Mouse (Mus musculus): ENCODE results near the gene Fgfr2. TPM values are rescaled to one million over a fixed set of nuclear protein-coding genes. Genes with fewer than 3 reads are reported as not detected.

The Fgfr2 gene
- polyA plus RNA-seq, 1 experiment, result 14.7 TPM

DNA sequence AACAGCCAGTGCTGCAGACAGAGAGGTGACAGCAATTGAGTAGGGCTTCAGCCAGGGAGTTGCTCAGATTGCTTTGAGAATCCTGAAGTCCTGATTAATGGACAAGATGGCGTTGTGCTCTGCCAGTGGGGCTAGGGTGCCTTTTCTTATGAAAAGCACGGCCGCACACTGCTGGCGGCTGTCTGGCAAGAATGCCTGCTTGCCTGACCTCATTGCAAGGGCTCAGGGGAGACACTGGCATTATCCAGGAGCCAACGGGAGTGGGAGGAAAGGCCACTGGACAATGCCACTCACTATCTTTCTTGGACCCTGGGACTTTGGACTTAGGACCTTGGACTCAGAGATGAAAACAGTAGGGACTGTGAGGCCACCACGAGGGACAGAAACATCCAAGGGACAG lies 389.6 kb downstream of the Fgfr2 start:
- WGBS, result 70% methylated on average over 6 of the region's 6 CpGs
- no peak for TF ChIP-seq POLR2A (IDR thresholded peaks at IDR 0.05; ENCODE audit: low read depth, low read length)
- TF ChIP-seq CTCF (IDR thresholded peaks at IDR 0.05; ENCODE audit: extremely low read depth, insufficient read length, insufficient replicate concordance, low read depth, low read length), result no peak
- H3K4me3 ChIP-seq (ENCODE audit: low read depth, low read length), result no peak overlapping the region
- H3K27ac ChIP-seq (ENCODE audit: insufficient read depth, low read depth, low read length), result peak overlapping the region; percentile 64
- H3K4me1 ChIP-seq (ENCODE audit: control insufficient read depth, insufficient read depth, insufficient read length, low read length), result peaks cover 47% of the 10 kb centered on the region
- H3K27me3 ChIP-seq (ENCODE audit: control insufficient read depth, insufficient read depth, low read length), result no peaks in the 10 kb centered on the region
- peaks cover 8% of the 10 kb centered on the region; the same call in 1 of the 2 replicates for H3K36me3 ChIP-seq (ENCODE audit: control insufficient read depth, insufficient read depth, low read length)

DNA sequence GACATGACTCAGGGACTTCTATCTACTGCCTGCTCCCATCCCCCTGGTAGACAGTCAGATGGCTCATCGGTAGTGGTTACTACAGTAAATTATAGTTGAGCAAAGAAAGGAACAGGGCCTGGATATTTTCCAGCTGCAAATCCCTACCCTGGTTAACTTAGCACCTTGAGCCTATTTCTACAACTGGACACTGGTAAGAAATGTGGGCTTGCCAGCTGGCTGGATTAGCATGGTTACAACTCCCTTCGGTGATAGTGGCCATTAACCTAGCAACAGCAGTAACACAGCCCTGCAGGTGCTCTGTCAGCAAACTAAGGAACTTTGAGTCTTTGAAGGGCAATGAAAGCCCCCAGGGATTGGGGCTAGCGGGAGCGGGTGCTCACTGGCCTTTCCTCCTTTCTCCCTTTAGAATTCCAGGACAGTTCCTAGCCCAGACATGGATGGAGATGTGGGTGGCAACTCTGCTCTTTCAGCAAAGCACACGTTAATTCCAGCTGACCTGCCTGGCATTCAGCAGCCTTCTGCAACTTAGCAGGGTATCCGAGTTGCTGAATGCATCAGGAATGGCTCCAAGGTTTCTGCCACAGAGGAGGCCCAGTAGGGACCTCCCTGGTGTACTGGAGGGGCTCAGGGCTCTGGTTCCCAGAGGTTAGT lies 390.9 kb downstream of the Fgfr2 start:
- WGBS, result 89% methylated on average over 6 of the region's 6 CpGs
- no peak for TF ChIP-seq CTCF (IDR thresholded peaks at IDR 0.05; ENCODE audit: extremely low read depth, insufficient read length, insufficient replicate concordance, low read depth, low read length)
- H3K4me3 ChIP-seq (ENCODE audit: low read depth, low read length), result no peak overlapping the region
- no peaks in the 10 kb centered on the region for H3K27me3 ChIP-seq (ENCODE audit: control insufficient read depth, insufficient read depth, low read length)
- H3K27ac ChIP-seq (ENCODE audit: insufficient read depth, low read depth, low read length), result no peak overlapping the region
- peaks cover 47% of the 10 kb centered on the region for H3K4me1 ChIP-seq (ENCODE audit: control insufficient read depth, insufficient read depth, insufficient read length, low read length)
- H3K36me3 ChIP-seq (ENCODE audit: control insufficient read depth, insufficient read depth, low read length), result 0 out of 2 replicates have a peak, but pooled peaks cover 5% of the 10 kb centered on the region

DNA sequence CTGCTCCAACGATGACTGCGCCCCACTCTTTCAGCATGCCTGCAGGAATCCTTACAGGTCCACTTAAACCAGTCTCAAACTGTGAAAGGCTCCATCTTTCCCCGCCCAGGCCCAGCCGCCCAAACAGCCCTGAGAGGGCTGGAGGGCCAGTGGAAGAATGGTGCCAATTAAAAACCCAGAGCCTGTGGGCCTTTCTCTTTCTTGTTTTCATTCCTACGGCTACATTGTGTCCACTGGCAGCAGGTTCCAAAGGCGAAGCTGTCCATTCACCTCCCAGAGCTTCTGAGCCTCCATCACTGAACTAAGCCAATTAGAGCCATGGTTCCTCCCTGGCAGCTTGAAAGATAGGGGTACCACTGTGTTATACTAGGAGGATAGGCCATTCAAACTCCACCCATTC lies 391.6 kb downstream of the Fgfr2 start:
- Histone ChIP-seq H3K27ac (ENCODE audit: insufficient read depth, low read depth, low read length) (no peak overlapping the region), H3K4me1 (ENCODE audit: control insufficient read depth, insufficient read depth, insufficient read length, low read length) (peaks cover 44% of the 10 kb centered on the region), H3K4me3 (ENCODE audit: low read depth, low read length) (no peak overlapping the region), H3K27me3 (ENCODE audit: control insufficient read depth, insufficient read depth, low read length) (no peaks in the 10 kb centered on the region), H3K36me3 (ENCODE audit: control insufficient read depth, insufficient read depth, low read length) (0 out of 2 replicates have a peak, but pooled peaks cover 7% of the 10 kb centered on the region)
- TF ChIP-seq POLR2A (IDR thresholded peaks at IDR 0.05; ENCODE audit: low read depth, low read length) (no peak), CTCF (IDR thresholded peaks at IDR 0.05; ENCODE audit: extremely low read depth, insufficient read length, insufficient replicate concordance, low read depth, low read length) (no peak)
- WGBS, result 89% methylated on average over 6 of the region's 6 CpGs

DNA sequence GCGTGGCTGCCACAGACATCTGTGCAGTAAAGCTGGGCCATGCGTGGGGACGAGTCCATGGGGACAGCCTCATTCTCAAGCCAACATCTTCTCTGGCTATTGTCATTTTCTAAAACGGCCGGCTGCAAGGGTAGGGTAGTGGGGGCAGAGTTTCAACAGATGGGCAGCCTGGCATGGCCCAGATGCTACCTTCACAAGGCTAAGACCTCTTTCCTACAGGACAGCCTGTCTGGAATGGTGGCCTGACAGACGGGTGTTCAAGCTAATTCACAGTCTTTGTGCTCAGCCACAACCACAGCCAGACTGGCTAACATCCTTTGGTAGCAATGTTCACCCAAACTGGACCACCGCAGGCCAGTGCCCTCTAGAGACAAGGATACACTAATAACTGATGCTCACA lies 392.6 kb downstream of the Fgfr2 start:
- H3K4me1 ChIP-seq (ENCODE audit: control insufficient read depth, insufficient read depth, insufficient read length, low read length), result peaks cover 35% of the 10 kb centered on the region
- H3K4me3 ChIP-seq (ENCODE audit: low read depth, low read length), result no peak overlapping the region
- no peak overlapping the region for H3K27ac ChIP-seq (ENCODE audit: insufficient read depth, low read depth, low read length)
- WGBS, result 82% methylated on average over 7 of the region's 7 CpGs
- TF ChIP-seq POLR2A (IDR thresholded peaks at IDR 0.05; ENCODE audit: low read depth, low read length) (no peak), CTCF (IDR thresholded peaks at IDR 0.05; ENCODE audit: extremely low read depth, insufficient read length, insufficient replicate concordance, low read depth, low read length) (no peak)
- H3K36me3 ChIP-seq (ENCODE audit: control insufficient read depth, insufficient read depth, low read length), result 0 out of 2 replicates have a peak, but pooled peaks cover 7% of the 10 kb centered on the region
- H3K27me3 ChIP-seq (ENCODE audit: control insufficient read depth, insufficient read depth, low read length), result no peaks in the 10 kb centered on the region

DNA sequence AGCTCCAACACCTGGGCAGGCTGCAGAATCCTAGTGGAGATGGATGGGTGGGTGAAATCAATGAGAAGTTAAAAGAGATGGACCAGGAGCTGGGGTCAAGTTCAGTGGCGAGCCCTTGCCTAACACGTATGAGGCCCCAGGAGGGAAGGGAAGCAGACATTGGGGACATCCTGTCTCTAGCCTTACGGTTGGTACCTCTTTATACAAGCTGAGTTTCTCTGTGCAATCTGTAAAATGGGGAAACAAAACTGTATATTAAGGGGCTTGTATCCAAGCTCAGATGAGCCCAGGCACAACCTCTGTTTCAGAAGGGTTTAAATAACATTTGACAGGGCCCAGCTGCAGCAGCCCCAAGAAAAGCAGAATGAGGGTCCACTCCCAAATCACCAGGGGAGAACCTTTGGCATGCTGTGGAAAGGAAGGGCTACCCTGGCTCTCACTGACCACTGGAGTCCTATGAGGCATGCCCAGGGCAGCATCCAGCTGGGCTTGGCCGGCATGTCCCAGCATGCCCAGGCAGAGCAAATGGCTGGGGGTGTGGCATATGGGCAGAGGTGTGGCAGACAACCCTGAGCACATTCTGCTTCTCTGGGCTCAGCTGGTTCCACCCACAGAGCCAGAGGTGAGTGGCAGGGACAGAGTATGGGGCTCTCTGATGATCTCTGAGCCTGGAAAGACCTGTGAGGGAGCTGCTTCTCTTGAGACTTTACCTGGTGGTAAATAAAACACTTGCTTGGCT lies 393.9 kb downstream of the Fgfr2 start:
- TF ChIP-seq CTCF (IDR thresholded peaks at IDR 0.05; ENCODE audit: extremely low read depth, insufficient read length, insufficient replicate concordance, low read depth, low read length) (no peak), POLR2A (IDR thresholded peaks at IDR 0.05; ENCODE audit: low read depth, low read length) (no peak)
- Histone ChIP-seq H3K27me3 (ENCODE audit: control insufficient read depth, insufficient read depth, low read length) (no peaks in the 10 kb centered on the region), H3K4me3 (ENCODE audit: low read depth, low read length) (no peak overlapping the region), H3K27ac (ENCODE audit: insufficient read depth, low read depth, low read length) (peak overlapping the region; percentile 17; the same call in 1 of the 2 replicates), H3K36me3 (ENCODE audit: control insufficient read depth, insufficient read depth, low read length) (0 out of 2 replicates have a peak, but pooled peaks cover 5% of the 10 kb centered on the region), H3K4me1 (ENCODE audit: control insufficient read depth, insufficient read depth, insufficient read length, low read length) (peaks cover 25% of the 10 kb centered on the region)
- 73% methylated on average over 4 of the region's 4 CpGs for WGBS

DNA sequence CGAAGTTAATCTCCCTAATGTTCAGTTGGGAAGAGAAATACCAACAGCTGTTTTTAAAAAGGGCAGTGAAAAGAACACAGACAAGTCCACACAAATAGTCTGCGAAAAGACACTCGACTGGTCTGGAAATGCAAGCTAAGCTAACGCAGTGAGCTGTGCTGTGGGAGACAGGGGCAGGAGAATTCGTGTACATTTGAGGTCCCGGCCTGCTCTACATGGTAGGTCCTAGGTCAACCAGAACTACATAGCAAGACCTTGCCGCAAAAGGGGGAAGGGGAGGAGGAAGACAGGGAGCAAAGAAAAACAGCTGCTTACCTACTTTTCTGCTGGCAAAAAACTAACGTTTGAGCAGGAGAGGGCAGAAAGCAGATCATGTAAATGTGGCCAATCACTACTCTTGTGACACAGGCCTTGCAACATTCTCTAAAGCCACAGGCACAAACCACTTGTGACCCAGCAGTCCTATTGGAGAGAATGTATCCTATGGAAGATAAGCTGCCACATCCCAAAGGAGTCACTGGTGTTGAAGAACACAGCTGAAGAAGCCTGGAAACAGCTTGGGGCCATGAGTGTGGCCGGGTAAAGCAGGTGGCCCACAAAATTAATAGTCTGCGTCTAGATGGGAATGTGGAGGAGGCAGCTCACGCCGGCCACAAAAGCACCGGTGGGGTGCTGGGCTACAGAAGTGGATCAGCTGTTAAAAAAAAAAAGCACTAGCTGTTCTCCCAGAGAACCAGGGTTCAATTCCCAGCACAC lies 396.9 kb downstream of the Fgfr2 start:
- H3K4me3 ChIP-seq (ENCODE audit: low read depth, low read length), result no peak overlapping the region
- no peaks in the 10 kb centered on the region for H3K27me3 ChIP-seq (ENCODE audit: control insufficient read depth, insufficient read depth, low read length)
- H3K36me3 ChIP-seq (ENCODE audit: control insufficient read depth, insufficient read depth, low read length), result peaks cover 10% of the 10 kb centered on the region; the same call in 1 of the 2 replicates
- TF ChIP-seq POLR2A (IDR thresholded peaks at IDR 0.05; ENCODE audit: low read depth, low read length), result no peak
- TF ChIP-seq CTCF (IDR thresholded peaks at IDR 0.05; ENCODE audit: extremely low read depth, insufficient read length, insufficient replicate concordance, low read depth, low read length), result no peak
- 76% methylated on average over 13 of the region's 13 CpGs for WGBS
- H3K27ac ChIP-seq (ENCODE audit: insufficient read depth, low read depth, low read length), result no peak overlapping the region
- peaks cover 21% of the 10 kb centered on the region for H3K4me1 ChIP-seq (ENCODE audit: control insufficient read depth, insufficient read depth, insufficient read length, low read length)

All from small intestine, adult 2 months (tissue).